Mouse (Mus musculus) T-helper 1 cell (primary cell): ENCODE results near the gene Mcu.

Experiments used
- in situ Hi-C: fragments of 300-600 bp; cut with MboI, MseI; formaldehyde crosslinking; loops from one replicate; pipeline ENCODE4 v1.15.1; 2025; ENCODE audit warnings: high pct_unique_total_duplicates

Gene Mcu

GRCm38 (mm10) chr10:59616522-59616921 lies at the start of gene Mcu:
Gene Mcu (minus strand): TSS chr10:59616692.
- in situ Hi-C loops: loop anchor here (5.0 kb wide), 1 partner anchor 86 kb away; the partner anchor contains the start of gene Micu1

- in situ Hi-C loops: no loop called here
Observed at GRCm38 (mm10) chr10:59665503-59666291, 49.2 kb upstream of the Mcu start.

- in situ Hi-C loops: no loop called here
Observed at GRCm38 (mm10) chr10:59664765-59665164, 48.3 kb upstream of the Mcu start.

- in situ Hi-C loops: no loop called here
Observed at GRCm38 (mm10) chr10:59656799-59657198, 40.3 kb upstream of the Mcu start.

GRCm38 (mm10) chr10:59646821-59647378 lies 30.4 kb upstream of the Mcu start:
- in situ Hi-C loops: no loop called here

GRCm38 (mm10) chr10:59645153-59645552 lies 28.7 kb upstream of the Mcu start:
- in situ Hi-C loops: no loop called here

GRCm38 (mm10) chr10:59644710-59645109 lies 28.2 kb upstream of the Mcu start:
- in situ Hi-C loops: no loop called here

GRCm38 (mm10) chr10:59643645-59644044 lies 27.2 kb upstream of the Mcu start:
- in situ Hi-C loops: no loop called here

GRCm38 (mm10) chr10:59642659-59643377 lies 26.3 kb upstream of the Mcu start:
- in situ Hi-C loops: no loop called here

GRCm38 (mm10) chr10:59638576-59638975 lies 22.1 kb upstream of the Mcu start:
- in situ Hi-C loops: no loop called here

- in situ Hi-C loops: no loop called here
Observed at GRCm38 (mm10) chr10:59637596-59638124, 21.2 kb upstream of the Mcu start.

GRCm38 (mm10) chr10:59636751-59637533 lies 20.4 kb upstream of the Mcu start:
- in situ Hi-C loops: no loop called here

- in situ Hi-C loops: no loop called here
Observed at GRCm38 (mm10) chr10:59636048-59636447, 19.6 kb upstream of the Mcu start.

GRCm38 (mm10) chr10:59629506-59629782 lies 13.0 kb upstream of the Mcu start:
- in situ Hi-C loops: loop anchor here (10.0 kb wide), 1 partner anchor 245 kb away; the partner anchor contains the start of gene Dnajb12

- in situ Hi-C loops: loop anchor here (10.0 kb wide), 1 partner anchor 246 kb away; the partner anchor contains the start of gene Dnajb12
Observed at GRCm38 (mm10) chr10:59628641-59629505, 12.4 kb upstream of the Mcu start.

GRCm38 (mm10) chr10:59623496-59623895 lies 7.0 kb upstream of the Mcu start:
- in situ Hi-C loops: loop anchor here (10.0 kb wide), 1 partner anchor 251 kb away; the partner anchor contains the start of gene Dnajb12

- in situ Hi-C loops: loop anchor here (10.0 kb wide), 1 partner anchor 253 kb away; the partner anchor contains the start of gene Dnajb12
Observed at GRCm38 (mm10) chr10:59621355-59621754, 4.9 kb upstream of the Mcu start.

- in situ Hi-C loops: loop anchor here (5.0 kb wide), 1 partner anchor 85 kb away; the partner anchor contains the start of gene Micu1
Observed at GRCm38 (mm10) chr10:59617776-59618175, 1.3 kb upstream of the Mcu start.

- in situ Hi-C loops: loop anchor here (5.0 kb wide), 1 partner anchor 86 kb away; the partner anchor contains the start of gene Micu1
Observed at GRCm38 (mm10) chr10:59615981-59616520, 441 bp downstream of the Mcu start, which contains the start of gene Gm10322. Gene Gm10322 (plus strand): TSS chr10:59616063.

- in situ Hi-C loops: loop anchor here (5.0 kb wide), 1 partner anchor 87 kb away; the partner anchor contains the start of gene Micu1
Observed at GRCm38 (mm10) chr10:59615411-59615810, 1.1 kb downstream of the Mcu start.
